Mouse (Mus musculus): Measurements from ENCODE around the gene Treh.
A peak's percentile ranks its signal among the peaks of the same experiment; 100 is the strongest.

Treh gene

DNA sequence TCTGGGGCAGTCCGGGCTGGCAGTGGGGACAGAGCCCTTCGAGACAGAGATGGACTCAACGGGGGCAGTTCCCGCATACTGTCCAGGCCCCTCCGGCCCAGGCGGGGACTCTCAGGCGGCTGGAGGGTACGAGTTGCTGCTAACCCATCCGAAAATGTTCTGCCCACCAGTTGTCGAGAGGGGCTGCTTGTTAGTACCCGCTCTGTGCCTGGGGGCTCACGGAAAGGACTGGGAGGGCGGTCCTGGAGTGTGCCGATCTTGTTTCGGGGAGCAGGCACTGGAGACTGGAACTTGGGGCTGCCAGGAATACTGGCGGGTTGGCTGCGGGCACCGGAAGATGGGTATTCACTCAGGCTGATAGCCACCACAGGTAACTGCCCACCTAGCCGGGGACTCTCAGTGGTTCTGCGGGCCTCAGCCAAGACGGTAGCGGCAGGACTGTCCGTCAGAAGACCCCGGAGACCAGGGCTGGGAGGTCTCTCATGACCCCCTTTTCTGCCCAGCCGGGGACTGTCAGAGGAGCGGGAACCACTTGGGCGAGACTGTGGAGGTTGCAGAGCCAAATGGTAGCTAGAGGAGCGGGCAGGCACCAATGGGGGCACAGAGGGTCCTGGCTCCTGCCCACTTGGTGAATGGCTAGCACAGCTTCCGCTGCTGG lies 42.8 kb downstream of the Treh start:
- no peak for DNase-seq (ENCODE audit: low read depth, low spot score)

DNA sequence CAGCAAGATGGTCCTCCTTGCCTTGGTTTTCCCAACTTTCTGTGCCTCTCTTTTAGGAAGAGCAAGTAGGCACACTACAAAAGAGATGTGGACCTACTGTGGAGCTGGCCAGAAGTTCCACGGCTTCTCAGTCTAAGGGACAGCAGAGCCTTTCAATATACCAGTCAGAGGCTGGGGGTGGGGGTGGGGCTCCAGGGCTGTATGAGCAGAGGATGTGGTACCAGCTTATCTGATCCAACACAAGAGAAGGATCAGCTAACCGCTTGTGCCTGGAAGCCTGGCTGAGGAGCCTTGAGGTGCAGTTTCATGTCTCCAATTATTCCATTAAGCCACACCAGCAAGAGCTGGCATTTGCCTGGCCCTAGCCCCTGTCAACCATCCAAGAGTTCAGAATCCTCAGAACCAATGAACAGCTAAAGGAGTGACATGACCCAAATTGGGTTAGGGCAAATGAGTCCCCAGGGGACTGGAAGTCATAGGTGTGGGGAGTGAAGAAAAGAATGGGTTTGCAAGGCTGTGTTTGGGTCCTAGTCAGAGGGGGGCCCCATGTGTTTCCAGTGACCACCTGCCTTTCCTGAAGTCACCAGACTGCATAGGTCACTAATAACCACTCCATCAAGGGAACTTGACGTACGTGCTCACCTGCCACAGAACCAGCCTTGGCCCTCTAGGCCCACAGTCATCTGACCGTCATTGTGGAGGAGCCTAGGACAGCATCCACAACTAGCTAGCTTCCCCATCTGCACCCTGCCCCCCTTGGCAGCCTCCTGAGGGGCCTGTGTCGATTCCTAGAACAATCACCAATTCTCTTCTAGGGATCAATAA lies 44.2 kb downstream of the Treh start:
- no peak for DNase-seq (ENCODE audit: low read depth, low spot score)

DNA sequence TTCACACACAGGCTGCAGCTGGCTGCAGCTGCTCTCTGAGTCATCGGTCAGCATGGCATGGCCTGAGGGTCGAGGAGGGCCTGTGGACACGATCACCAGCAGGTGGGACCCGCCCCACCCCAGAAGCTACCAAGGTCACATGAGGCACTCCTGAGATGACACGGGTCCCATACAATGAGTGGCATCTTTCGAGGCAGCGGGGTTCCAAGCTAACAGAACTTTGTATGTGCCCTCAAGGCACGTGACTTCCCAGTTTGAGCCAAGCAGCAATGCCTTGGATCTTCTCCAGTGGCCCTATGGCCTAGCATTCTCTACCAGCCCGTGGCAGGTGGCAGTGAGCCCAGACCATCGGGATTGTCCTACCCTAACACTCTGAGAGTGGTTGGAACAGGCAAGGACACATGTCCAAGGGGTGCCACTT lies 44.8 kb downstream of the Treh start:
- DNase-seq (ENCODE audit: low read depth, low spot score) = no peak

DNA sequence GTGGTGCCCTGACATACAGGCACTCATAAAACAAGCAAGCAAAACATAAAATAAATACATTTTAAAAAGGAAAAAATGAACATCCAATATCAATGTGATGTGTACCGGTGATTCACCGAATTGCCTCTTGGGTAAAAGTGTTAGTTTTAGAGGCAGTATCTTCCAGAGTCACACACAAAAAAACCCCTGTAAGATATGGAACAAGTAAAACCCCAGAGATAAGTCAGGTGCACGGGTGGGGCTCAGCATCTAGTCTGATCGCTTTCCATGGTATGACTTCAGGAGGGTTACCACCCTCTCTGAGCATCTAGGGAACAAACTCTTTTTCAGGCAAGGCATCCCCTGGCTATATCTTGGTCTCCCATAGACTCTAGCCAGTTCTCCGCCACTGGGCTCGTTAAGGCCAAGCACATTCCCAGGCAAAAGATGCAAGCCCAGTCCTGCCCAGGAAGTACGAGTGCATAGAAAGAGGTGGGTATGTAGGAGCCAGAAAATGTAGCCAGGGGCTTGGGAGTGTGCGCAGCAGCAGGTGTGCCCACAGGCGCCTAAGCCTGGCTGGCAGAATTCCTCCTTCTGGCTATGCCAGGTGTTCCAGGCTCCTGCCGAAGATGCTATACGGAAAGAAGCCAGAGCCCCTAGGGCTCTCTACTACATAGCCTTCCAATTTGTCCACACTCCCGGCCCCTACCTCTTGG lies 46.1 kb downstream of the Treh start:
- DNase-seq (ENCODE audit: low read depth, low spot score) = no peak

DNA sequence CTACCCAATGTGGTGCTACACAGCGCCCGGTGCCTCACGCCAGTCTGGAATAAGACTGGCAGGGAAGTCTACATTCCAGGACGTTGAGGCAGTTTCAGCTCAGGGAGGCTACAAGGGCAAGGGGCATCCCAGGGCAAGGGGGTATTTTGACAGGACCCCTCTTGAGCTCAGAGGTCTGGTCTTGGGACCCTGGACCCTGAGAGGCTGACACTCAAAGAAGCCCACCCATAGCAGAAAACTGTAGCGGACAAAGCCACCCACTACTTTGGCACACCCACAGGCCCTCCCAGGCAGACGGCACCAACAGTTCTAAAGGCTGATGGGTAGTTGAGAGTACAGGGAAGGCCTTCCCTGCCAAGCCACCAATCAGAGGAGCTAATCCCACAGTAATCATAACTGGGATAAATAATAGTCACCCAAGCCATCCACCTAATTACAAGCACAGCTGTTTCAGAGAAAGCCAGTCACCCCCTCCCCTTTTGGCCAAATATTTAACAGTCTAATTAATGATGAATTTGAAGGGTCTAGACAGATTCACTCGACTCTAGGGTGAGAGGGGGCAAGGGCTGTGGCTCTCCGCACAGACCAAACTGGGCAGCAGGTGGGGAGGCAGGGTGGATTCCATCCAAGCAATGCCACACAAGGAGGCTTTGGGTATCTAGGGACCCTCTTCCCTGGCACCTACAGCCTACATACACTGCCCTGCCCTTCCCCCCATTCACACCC lies 46.8 kb downstream of the Treh start:
- DNase-seq (ENCODE audit: low read depth, low spot score) = no peak

DNA sequence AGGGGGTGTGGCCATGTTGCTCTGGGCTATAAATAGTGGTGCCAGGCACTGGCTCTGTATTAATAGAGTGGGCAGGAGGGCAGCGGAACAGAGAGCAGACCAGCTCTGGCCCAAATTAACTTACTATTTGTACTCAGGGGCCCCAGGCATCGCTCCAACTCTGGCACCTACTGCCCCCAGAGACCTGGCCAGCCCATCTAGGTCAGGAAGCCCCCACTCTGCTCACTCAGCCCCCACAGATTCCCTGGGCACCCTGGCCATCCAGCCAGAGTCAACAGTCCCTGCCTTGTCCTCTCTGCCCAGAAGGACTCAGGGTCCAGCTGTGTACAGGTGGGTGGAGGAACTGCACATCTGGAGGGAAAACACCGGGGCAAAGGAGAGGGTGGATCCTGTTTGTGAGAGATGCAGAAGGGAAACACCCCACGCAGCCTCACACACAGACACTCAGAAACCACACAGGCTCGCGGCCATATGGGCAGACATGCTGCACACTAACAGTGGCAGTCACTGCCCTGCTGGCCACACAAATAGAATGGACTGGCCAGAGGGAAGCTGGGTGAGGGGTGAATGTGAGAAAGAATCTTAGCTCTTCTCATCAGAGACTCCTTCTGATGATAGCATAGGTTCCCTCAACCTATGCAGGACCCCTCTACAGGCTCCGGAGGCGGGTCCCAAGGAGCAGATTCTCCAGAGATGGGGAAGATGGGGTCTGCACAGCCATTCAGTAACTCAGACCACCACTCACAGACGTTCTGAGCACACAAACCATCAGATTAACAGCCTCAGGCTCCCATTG lies 47.5 kb downstream of the Treh start:
- no peak for DNase-seq (ENCODE audit: low read depth, low spot score)

DNA sequence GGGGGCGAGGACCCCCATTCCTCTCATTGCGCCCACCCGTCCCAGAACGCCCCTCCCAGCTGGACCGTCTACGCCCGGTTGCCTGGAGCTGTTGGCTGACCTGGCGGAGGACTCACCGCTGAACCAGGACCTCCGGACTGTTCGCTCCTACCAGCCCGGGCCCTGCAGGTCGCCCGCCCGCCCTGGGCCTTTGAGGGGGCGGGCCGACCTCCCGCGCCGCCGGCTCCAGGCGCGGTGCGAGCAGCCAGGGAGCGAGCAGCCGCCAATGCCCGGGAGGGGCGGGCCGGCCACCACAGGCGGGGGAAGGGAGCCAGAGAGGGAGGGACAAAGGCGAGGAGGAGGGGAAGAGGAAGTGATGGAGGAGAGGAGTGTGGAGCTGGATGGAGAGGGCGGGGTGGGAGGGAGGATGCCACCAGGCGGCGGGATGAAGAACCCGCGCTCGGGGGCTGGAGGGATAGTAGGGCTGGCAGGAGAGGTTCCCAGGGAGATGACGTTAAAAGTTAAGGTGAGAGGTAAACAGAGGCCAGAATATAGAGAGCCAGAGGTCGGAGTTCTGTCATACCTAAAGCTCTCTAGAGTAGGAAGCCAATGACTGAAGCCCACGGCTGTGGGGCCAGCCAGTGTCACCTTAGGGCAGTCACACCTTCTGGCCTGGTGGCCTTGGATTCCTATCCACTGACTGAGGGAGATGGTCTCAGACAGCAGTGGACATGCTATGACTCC lies 48.3 kb downstream of the Treh start:
- peak; percentile 74 for DNase-seq (ENCODE audit: low read depth, low spot score)

DNA sequence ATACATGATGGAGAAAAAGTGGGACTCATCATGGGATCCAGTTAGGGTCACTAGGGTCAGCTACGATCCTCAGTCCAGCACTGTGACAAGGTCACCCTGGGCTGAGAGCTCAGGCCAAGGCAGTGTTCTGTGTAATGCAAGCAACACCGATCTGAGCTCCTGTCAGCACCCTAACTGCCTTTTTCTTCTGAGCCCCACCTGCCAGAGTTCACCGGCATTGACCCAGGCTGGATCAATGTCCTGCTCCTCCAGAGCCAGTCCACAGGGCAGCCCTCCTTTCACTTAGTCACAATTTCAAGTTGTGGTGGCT lies 48.8 kb downstream of the Treh start:
- DNase-seq (ENCODE audit: low read depth, low spot score) = no peak

DNA sequence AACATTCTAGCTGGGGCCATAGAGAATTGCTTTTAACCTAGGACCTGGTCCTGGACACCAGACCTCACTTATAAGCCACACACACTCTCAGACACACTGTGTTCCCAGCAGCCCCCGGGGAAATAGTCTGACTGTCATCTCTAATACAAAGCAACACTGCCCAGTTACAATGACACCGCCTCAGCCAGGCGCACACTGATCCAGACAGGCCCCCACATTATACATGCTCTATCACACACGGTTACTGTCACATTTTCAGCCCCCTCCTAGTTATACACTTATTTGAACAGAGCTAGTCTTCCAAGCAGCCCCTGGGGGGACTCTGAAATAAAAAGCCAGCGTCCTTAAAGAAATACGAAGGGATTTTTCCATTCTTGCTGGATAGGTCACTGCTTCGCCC lies 49.5 kb downstream of the Treh start:
- DNase-seq (ENCODE audit: low read depth, low spot score) = no peak

DNA sequence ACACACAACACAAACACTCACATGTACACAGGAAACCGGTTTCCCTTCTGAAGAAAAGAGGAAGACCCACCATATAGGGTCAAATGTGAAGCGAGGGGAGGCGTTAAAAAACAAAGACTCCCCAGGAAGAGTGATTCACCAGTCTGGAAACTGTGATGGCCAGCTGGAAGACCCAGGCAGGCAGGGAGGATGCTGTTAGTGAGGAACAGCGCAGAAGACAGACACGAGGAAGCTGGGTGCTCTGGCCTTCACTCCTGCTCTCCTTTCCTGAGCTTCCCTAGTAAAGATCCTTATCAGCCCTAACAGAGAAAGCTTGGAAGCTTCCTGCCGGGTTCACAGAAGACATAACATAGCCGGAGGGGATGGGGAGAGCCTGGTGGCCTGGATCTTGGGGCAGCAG lies 50.0 kb downstream of the Treh start:
- no peak for DNase-seq (ENCODE audit: low read depth, low spot score)

DNA sequence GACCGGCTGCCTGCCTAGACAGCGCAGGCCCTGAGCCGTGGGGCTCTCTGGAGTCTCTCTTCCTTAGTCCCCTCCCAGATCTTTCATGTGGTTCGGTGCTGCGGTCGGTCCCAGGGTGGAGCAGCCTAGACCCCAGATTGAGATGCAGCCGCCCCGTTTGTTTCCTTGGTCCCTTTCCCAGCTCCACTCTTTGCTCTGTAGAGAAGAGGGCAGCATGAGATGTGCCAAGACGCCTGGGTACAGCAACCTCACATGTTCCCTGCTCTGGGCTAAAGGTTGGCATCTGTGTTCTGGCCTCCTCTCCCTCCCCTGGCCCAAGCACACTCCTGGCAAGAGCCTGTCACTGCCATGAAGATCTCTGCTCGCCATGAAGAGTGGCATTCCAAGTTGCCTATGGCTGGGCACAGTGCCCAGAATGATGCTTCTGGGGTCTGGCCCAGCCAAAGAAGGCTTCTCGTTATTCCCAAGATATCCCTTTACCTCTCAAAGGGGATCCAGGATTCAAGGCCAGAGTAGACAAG lies 50.5 kb downstream of the Treh start:
- DNase-seq (ENCODE audit: low read depth, low spot score) = no peak

DNA sequence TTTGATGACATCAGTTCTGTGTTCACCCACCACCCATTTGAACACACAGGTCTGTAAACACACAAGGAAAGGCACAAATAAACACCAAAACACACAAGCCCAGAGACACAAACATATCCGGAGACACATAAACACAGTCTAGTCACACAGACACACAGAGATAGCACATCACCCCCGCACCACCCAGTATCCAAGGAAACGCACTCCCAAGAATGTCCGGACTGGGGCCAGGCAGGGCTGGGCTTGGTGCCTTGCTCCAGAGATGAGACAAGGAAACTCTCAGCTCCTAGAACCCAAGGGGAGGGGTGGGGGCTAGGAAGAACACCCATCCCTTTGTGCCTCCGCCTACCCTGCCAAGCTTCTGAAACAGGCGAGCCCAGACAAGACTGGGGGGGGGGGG lies 51.2 kb downstream of the Treh start:
- no peak for DNase-seq (ENCODE audit: low read depth, low spot score)

DNA sequence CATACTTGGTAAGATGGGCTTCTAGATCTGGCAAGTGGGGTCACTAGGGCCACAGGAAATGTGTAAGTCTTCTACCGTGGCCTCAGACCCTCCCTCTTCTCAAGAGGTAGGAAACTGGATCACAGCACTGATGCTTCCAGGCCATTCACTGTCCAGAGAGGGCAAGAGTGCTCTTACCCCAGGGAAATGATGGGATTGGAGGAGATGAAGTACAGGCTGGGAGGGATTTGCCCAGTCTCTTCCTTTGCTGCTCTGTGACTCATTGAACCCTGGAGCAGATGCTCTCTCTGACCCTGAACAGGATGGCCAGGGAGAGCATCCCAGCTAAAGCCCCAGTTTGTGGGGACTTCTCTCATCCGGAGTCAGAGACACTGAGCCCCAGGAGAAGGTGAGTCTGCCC lies 51.6 kb downstream of the Treh start:
- no peak for DNase-seq (ENCODE audit: low read depth, low spot score)

DNA sequence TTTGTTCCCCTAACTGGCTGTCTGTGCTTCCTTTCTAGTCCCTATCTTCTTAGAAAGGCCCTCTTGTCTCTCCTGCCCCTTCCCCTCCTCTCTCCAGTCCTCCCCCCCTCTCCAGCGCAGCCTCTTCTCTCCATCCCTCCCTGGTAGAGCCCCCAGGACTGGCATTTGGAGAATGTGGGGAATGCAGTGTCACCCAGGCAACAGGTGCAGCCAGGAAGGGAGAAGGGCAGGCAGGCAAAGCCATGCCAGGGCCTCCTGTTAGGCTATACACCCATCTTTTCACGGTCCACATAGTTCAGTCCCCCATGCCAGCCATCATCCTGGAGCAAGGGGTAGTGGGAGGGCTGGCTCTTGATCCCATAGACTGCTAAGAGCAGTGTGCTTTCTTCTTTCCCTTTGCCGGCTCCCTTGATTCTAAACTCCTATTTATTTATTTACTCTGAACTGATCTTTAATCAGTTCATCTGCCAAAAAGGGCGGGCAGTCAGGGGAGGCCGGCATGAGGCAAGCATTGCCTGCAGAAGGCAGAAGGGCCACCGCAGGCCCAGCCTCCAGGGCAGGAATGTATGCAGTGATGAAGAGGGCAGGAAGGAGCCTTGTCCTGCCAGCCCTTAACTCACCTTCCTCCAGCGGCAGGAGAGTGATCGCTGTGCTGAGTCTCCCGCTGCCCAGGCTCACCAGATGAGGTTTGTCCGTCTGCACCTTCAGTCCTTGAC lies 53.6 kb downstream of the Treh start:
- no peak for DNase-seq (ENCODE audit: low read depth, low spot score)

DNA sequence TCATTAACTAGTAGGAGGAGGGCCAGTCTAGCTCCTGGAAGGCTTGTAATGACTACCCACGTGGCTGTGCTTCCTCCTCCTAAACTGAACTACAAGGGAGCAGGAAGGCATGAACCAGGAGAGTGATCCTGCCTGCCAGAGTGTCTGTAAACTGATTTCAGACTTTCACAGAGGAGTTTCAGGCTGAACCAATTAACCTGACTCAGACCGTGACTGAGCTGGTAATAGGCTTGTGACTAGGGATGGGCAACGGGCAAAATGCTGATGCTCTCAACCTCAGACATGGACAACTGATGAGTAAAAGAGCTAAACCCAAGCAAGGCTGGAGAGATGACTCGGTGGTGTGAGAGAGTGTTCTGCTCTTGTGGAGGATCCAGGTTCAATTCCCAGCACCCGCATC lies 54.4 kb downstream of the Treh start:
- no peak for DNase-seq (ENCODE audit: low read depth, low spot score)

DNA sequence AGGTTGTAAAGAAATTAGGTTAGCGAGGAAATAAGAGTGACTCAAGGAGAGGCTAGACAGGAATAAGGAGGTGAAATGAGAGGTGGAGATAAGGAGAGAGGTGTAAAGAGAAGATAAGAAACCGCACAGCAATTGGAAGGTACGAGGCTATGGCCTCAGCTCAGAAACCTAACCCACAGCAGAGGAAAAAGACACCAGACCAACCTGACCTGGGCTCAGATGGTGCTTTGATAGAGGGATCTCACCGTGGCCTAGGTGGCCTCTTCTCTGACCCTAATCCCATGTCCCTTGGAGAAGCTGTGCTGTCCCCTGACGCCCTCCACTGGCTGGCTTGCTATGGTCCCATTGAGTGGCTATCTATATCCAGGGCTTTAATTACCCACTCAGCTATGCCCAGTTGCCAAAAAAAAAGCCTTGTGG lies 59.1 kb downstream of the Treh start:
- DNase-seq (ENCODE audit: low read depth, low spot score) = no peak

DNA sequence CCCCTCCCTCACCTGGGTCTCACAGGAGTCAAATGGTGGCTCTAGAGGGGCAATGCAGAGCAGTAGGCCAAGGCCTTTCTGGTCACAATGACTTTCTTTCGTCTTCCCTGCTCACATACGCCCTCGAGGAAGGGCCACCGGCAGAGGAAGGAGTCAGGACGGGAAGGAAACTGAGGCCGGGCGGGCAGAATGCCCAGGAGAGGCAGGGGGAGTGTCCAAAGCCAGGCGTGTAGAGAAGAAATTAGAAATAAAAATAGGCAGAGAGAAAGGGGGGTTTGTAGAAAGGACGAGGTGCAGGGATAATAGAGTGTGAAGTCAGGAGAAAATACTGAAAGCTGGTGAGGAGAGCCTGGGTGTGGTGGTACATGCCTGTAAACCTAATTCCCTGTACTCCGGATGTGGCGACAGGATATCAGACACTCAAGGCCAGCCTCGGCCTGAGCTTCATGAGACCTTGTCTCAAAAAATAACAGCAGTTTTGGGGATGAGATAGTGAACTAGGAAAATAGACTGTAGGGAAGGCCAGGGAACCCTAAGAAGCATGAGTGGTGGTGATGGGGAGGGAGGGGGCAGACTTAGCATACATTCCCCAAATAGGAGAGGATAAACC lies 60.0 kb downstream of the Treh start:
- no peak for DNase-seq (ENCODE audit: low read depth, low spot score)

DNA sequence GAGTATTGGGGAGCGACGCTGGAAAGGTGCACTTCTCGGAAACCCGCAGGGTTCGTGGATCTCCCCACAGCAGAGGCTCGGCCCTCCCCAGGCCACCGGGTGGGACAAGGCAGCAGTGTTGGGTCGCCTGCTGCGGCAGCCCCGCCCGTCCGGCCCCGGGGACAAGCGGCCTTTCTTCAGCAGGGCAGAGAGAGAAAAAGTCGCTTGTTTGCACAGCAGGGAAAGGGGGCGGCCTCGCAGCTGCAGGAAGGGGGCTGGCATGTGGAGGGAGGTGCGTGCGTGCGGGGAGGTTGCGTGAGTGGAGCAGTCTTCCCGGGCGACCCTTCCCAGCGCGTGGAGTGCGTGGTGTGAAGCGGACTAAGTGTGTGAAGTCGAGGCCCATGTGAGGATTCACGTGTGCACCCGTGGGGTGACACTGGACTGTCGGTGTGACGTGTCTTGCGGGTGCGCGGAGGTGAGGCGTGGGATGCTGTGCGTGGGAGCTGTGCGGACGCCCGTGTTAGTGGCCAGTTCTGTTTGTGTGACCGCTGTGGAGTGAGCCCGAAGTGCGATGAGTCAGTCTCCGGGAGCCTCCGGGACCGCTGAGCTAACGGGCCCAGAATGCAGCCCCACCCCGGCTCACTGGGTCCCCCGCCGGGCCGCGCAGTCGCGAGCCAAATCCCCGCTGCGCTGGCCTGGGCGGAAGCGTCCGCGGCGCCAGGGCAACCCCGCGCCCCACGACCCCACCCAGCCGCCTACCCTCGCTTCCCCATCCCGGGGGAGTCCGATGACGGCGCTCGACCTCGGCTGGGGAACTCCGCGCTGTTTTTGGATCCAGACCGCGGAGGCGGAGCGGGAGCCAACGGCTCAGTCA lies 60.9 kb downstream of the Treh start:
- peak; percentile 39 for DNase-seq (ENCODE audit: low read depth, low spot score)
